Mouse (Mus musculus) adrenal gland, adult 2 months (tissue): ENCODE measurements at regions not wholly inside any gene's neighbourhood (a gene's known extent, or its start where the extent isn't known, plus 50 kb on each side); places are given as distances from the start of the nearest gene placed in this dataset.

Experiments used
- DNase-seq: peaks from one replicate; pipeline ENCODE4 v3.0.0; 2021

GRCm38 (mm10) chr5:111835737-111836667 lies 102.3 kb downstream of the Gm26897 start:
- DNase-seq: no peak

GRCm38 (mm10) chr5:111836668-111837234 lies 103.0 kb downstream of the Gm26897 start:
- DNase-seq: no peak

- DNase-seq: no peak
Measured at GRCm38 (mm10) chr5:111842461-111842860, 108.7 kb downstream of the Gm26897 start.

- no peak for DNase-seq
Measured at GRCm38 (mm10) chr5:111843622-111844239, 110.0 kb downstream of the Gm26897 start.

GRCm38 (mm10) chr5:111844528-111844927 lies 110.8 kb downstream of the Gm26897 start:
- DNase-seq: no peak

GRCm38 (mm10) chr5:111848917-111849316 lies 115.2 kb downstream of the Gm26897 start:
- no peak for DNase-seq

GRCm38 (mm10) chr5:111852682-111853081 lies 119.0 kb downstream of the Gm26897 start:
- no peak for DNase-seq

GRCm38 (mm10) chr5:111855366-111855765 lies 121.6 kb downstream of the Gm26897 start:
- DNase-seq: no peak

GRCm38 (mm10) chr5:111857200-111857599 lies 123.5 kb downstream of the Gm26897 start:
- DNase-seq: no peak

GRCm38 (mm10) chr5:111860436-111860835 lies 126.7 kb downstream of the Gm26897 start:
- DNase-seq: no peak

GRCm38 (mm10) chr5:111862331-111862730 lies 128.6 kb downstream of the Gm26897 start:
- no peak for DNase-seq

- no peak for DNase-seq
Measured at GRCm38 (mm10) chr5:111863922-111864321, 130.2 kb downstream of the Gm26897 start.

- no peak for DNase-seq
Measured at GRCm38 (mm10) chr5:111864606-111865005, 130.9 kb downstream of the Gm26897 start.

- DNase-seq: no peak
Measured at GRCm38 (mm10) chr5:111869011-111869410, 135.3 kb downstream of the Gm26897 start.

GRCm38 (mm10) chr5:111877165-111877793 lies 143.6 kb downstream of the Gm26897 start:
- no peak for DNase-seq

GRCm38 (mm10) chr5:111879044-111879443 lies 145.3 kb downstream of the Gm26897 start:
- DNase-seq: no peak

GRCm38 (mm10) chr5:111880268-111880667 lies 146.5 kb downstream of the Gm26897 start:
- DNase-seq: no peak

GRCm38 (mm10) chr5:111881517-111881916 lies 147.8 kb downstream of the Gm26897 start:
- DNase-seq: peak; percentile 12

GRCm38 (mm10) chr5:111887281-111887680 lies 153.6 kb downstream of the Gm26897 start:
- no peak for DNase-seq

GRCm38 (mm10) chr5:111890800-111891199 lies 157.1 kb downstream of the Gm26897 start:
- peak; percentile 23 for DNase-seq

GRCm38 (mm10) chr5:111891261-111891693 lies 157.6 kb downstream of the Gm26897 start:
- peak; percentile 6 for DNase-seq

GRCm38 (mm10) chr5:111892956-111893355 lies 159.2 kb downstream of the Gm26897 start:
- no peak for DNase-seq
